20 mouse cellular contexts compared by ENCODE assay signal in genomic region chr10:28540595-28540994, GRCm38 (mm10).
DNase-seq lines count a peak whose midpoint lies in the region; ATAC-seq and TF ChIP-seq lines count a peak whose summit lies in the region.
"Had no signal": no experiment of that assay in that cellular context is flagged by ENCODE, and none has a peak within 500 bp of the region (broad histone marks: within the 10 kb centered on the region; RNA-seq: fewer than 3 reads in every experiment).

No protein-coding gene starts in this region.

- 38% methylated on average over 4 of the region's 4 CpGs for WGBS in heart, embryonic 14.5 days
- 46% methylated on average over 4 of the region's 4 CpGs for WGBS in heart, embryonic 12.5 days
- WGBS in kidney, postnatal 0 days: 83% methylated on average over 4 of the region's 4 CpGs
- WGBS in forebrain, embryonic 15.5 days: 80% methylated on average over 4 of the region's 4 CpGs
- WGBS in midbrain, embryonic 13.5 days: 81% methylated on average over 4 of the region's 4 CpGs

- H3K9ac ChIP-seq in heart, embryonic 14.5 days (ENCODE audit: low read length): no peak overlapping the region
- H3K9ac ChIP-seq in heart, embryonic 12.5 days: no peak overlapping the region
- H3K9ac ChIP-seq in kidney, postnatal 0 days (ENCODE audit: low read depth, low read length): no peak overlapping the region
- no peak overlapping the region for H3K9ac ChIP-seq in forebrain, embryonic 15.5 days (replicated peaks)
- H3K9ac ChIP-seq in midbrain, embryonic 13.5 days (replicated peaks): no peak overlapping the region
- H3K9ac ChIP-seq: forebrain, embryonic 13.5 days; hindbrain, embryonic 13.5 days had no signal

- H3K27me3 ChIP-seq in heart, embryonic 14.5 days (ENCODE audit: control insufficient read depth, insufficient read depth, low read length): no peaks in the 10 kb centered on the region
- H3K27me3 ChIP-seq in heart, embryonic 12.5 days (replicated peaks): no peaks in the 10 kb centered on the region
- H3K27me3 ChIP-seq in kidney, postnatal 0 days (ENCODE audit: insufficient read depth, low read length): no peaks in the 10 kb centered on the region
- H3K27me3 ChIP-seq in megakaryocyte, embryonic 14.5 days (replicated peaks): no peaks in the 10 kb centered on the region
- H3K27me3 ChIP-seq in forebrain, embryonic 15.5 days: no peaks in the 10 kb centered on the region
- H3K27me3 ChIP-seq in midbrain, embryonic 13.5 days: no peaks in the 10 kb centered on the region
- H3K27me3 ChIP-seq: CH12.LX; forebrain, embryonic 13.5 days; hindbrain, embryonic 13.5 days; Patski had no signal

- no peak for TF ChIP-seq CTCF in kidney, postnatal 0 days (IDR thresholded peaks at IDR 0.05; ENCODE audit: low read depth)

- peak; percentile 5 for DNase-seq in kidney, postnatal 0 days (ENCODE audit: low spot score)
- no peak for DNase-seq in kidney, adult 11 months
- DNase-seq: adrenal gland, postnatal 14 days; cerebellum, adult 11-12 months; cerebellum, adult 9-10 months; cerebellum, postnatal 36 days; gastrocnemius, postnatal 36 days; heart, postnatal 4 days had no signal

- H3K27ac ChIP-seq in heart, embryonic 14.5 days (replicated peaks in 1 of 2; ENCODE audit: control insufficient read depth in 1 of 2, insufficient read depth in 1 of 2, low read depth in 2 of 2, low read length in 2 of 2): no peak overlapping the region; a peak in 1 of 4 replicates
- H3K27ac ChIP-seq in heart, embryonic 12.5 days (ENCODE audit: poor library complexity, severe bottlenecking): no peak overlapping the region
- H3K27ac ChIP-seq in kidney, postnatal 0 days: no peak overlapping the region
- H3K27ac ChIP-seq in forebrain, embryonic 15.5 days (replicated peaks): no peak overlapping the region
- no peak overlapping the region for H3K27ac ChIP-seq in midbrain, embryonic 13.5 days
- H3K27ac ChIP-seq: embryonic facial prominence, embryonic 10.5 days; forebrain, embryonic 13.5 days; hindbrain, embryonic 13.5 days; hindbrain, postnatal 0 days had no signal

- no peaks in the 10 kb centered on the region for H3K9me3 ChIP-seq in heart, embryonic 14.5 days (ENCODE audit: control insufficient read depth, low read length)
- no peaks in the 10 kb centered on the region for H3K9me3 ChIP-seq in heart, embryonic 12.5 days (replicated peaks)
- no peaks in the 10 kb centered on the region for H3K9me3 ChIP-seq in kidney, postnatal 0 days (replicated peaks; ENCODE audit: low read length)
- H3K9me3 ChIP-seq in megakaryocyte, embryonic 14.5 days: peaks cover under 1% of the 10 kb centered on the region; the same call in 1 of the 2 replicates
- H3K9me3 ChIP-seq in forebrain, embryonic 15.5 days: no peaks in the 10 kb centered on the region
- no peaks in the 10 kb centered on the region for H3K9me3 ChIP-seq in midbrain, embryonic 13.5 days
- H3K9me3 ChIP-seq: embryonic facial prominence, embryonic 10.5 days; forebrain, embryonic 13.5 days; hindbrain, embryonic 13.5 days had no signal

- ATAC-seq in heart, embryonic 14.5 days (ENCODE audit: insufficient number of reproducible peaks, insufficient read depth, low FRiP score, low read depth): no peak
- no peak for ATAC-seq in heart, embryonic 12.5 days (ENCODE audit: insufficient number of reproducible peaks, low FRiP score)
- ATAC-seq in kidney, postnatal 0 days (replicated peaks; ENCODE audit: low FRiP score, low read depth): no peak
- ATAC-seq in forebrain, embryonic 15.5 days (replicated peaks): no peak
- no peak for ATAC-seq in midbrain, embryonic 13.5 days
- ATAC-seq: activated CD4-positive, CD25-positive, alpha-beta regulatory T cell, adult 4 months; forebrain, embryonic 13.5 days; hindbrain, postnatal 0 days; Patski had no signal

- 0 out of 2 replicates have a peak overlapping the region, but pooled peaks have one; percentile 3 for H3K4me2 ChIP-seq in heart, embryonic 14.5 days (ENCODE audit: low read length)
- H3K4me2 ChIP-seq in heart, embryonic 12.5 days: no peak overlapping the region
- H3K4me2 ChIP-seq in kidney, postnatal 0 days (ENCODE audit: low read length): no peak overlapping the region
- H3K4me2 ChIP-seq in forebrain, embryonic 15.5 days (replicated peaks): no peak overlapping the region
- no peak overlapping the region for H3K4me2 ChIP-seq in midbrain, embryonic 13.5 days (replicated peaks)
- H3K4me2 ChIP-seq: forebrain, embryonic 13.5 days; hindbrain, embryonic 13.5 days had no signal

- H3K4me1 ChIP-seq in heart, embryonic 14.5 days (ENCODE audit: control insufficient read depth in 2 of 2, insufficient read depth in 2 of 2, low read length in 2 of 2): no peaks in the 10 kb centered on the region
- H3K4me1 ChIP-seq in heart, embryonic 12.5 days (replicated peaks): no peaks in the 10 kb centered on the region
- H3K4me1 ChIP-seq in kidney, postnatal 0 days (replicated peaks; ENCODE audit: insufficient read depth, low read length): no peaks in the 10 kb centered on the region
- H3K4me1 ChIP-seq in megakaryocyte, embryonic 14.5 days: peaks cover 26% of the 10 kb centered on the region
- no peaks in the 10 kb centered on the region for H3K4me1 ChIP-seq in forebrain, embryonic 15.5 days
- 0 out of 2 replicates have a peak, but pooled peaks cover 5% of the 10 kb centered on the region for H3K4me1 ChIP-seq in midbrain, embryonic 13.5 days (replicated peaks)
- H3K4me1 ChIP-seq: embryonic facial prominence, embryonic 10.5 days; forebrain, embryonic 13.5 days; hindbrain, embryonic 13.5 days had no signal

- no peaks in the 10 kb centered on the region for H3K36me3 ChIP-seq in heart, embryonic 14.5 days (ENCODE audit: control insufficient read depth, insufficient read depth, low read length)
- no peaks in the 10 kb centered on the region for H3K36me3 ChIP-seq in heart, embryonic 12.5 days
- no peaks in the 10 kb centered on the region for H3K36me3 ChIP-seq in kidney, postnatal 0 days (ENCODE audit: insufficient read depth, low read length)
- H3K36me3 ChIP-seq in megakaryocyte, embryonic 14.5 days (replicated peaks; ENCODE audit: low read length): peaks cover 4% of the 10 kb centered on the region
- H3K36me3 ChIP-seq in forebrain, embryonic 15.5 days: no peaks in the 10 kb centered on the region
- H3K36me3 ChIP-seq in midbrain, embryonic 13.5 days: no peaks in the 10 kb centered on the region
- H3K36me3 ChIP-seq: embryonic facial prominence, embryonic 10.5 days; hindbrain, embryonic 13.5 days had no signal

- H3K4me3 ChIP-seq in heart, embryonic 14.5 days (ENCODE audit: control insufficient read depth in 1 of 2, insufficient read depth in 1 of 2, low read depth in 1 of 2, low read length in 2 of 2): no peak overlapping the region
- H3K4me3 ChIP-seq in heart, embryonic 12.5 days: no peak overlapping the region
- H3K4me3 ChIP-seq in kidney, postnatal 0 days (replicated peaks; ENCODE audit: low read depth, low read length): no peak overlapping the region
- peak overlapping the region; percentile 80 for H3K4me3 ChIP-seq in megakaryocyte, embryonic 14.5 days (replicated peaks)
- no peak overlapping the region for H3K4me3 ChIP-seq in forebrain, embryonic 15.5 days
- H3K4me3 ChIP-seq in midbrain, embryonic 13.5 days (replicated peaks): no peak overlapping the region
- H3K4me3 ChIP-seq: embryonic facial prominence, embryonic 10.5 days; forebrain, embryonic 13.5 days; hindbrain, embryonic 13.5 days had no signal
